Mouse (Mus musculus) ES-Bruce4 (cell line): ENCODE measurements at regions not wholly inside any gene's neighbourhood (a gene's known extent, or its start where the extent isn't known, plus 50 kb on each side); places are given as distances from the start of the nearest gene placed in this dataset.

ENCODE experiments used
- H3K27ac ChIP-seq: 2 replicates; pipeline ENCODE4 v1.5.1; 2012; ENCODE audit warnings: low read length, inconsistent platforms; ENCODE audit not compliant: insufficient read depth
- H3K27me3 ChIP-seq: 2 replicates; pipeline ENCODE4 v1.6.1; 2012; ENCODE audit warnings: mild to moderate bottlenecking, low read length, inconsistent platforms; ENCODE audit not compliant: control insufficient read depth, poor library complexity, insufficient read depth, severe bottlenecking
- H3K36me3 ChIP-seq: 2 replicates; pipeline ENCODE4 v1.6.1; 2012; ENCODE audit warnings: inconsistent platforms, mild to moderate bottlenecking, low read length, moderate library complexity; ENCODE audit not compliant: control insufficient read depth, poor library complexity, insufficient read depth, severe bottlenecking
- H3K4me1 ChIP-seq: one replicate; pipeline ENCODE4 v1.8.1; 2011; ENCODE audit warnings: low read length; ENCODE audit not compliant: control insufficient read depth, insufficient read depth
- H3K4me3 ChIP-seq: 2 replicates; pipeline ENCODE4 v1.5.1; 2011; ENCODE audit warnings: low read depth, mild to moderate bottlenecking, low read length
- H3K9ac ChIP-seq: 2 replicates; pipeline ENCODE4 v1.6.1; 2012; ENCODE audit warnings: low read depth, mild to moderate bottlenecking, inconsistent platforms; ENCODE audit not compliant: poor library complexity, severe bottlenecking
- H3K9me3 ChIP-seq: replicated peaks from 2 replicates; pipeline ENCODE4 v1.6.1; 2012; ENCODE audit warnings: mild to moderate bottlenecking, low read length, inconsistent platforms; ENCODE audit not compliant: control insufficient read depth, poor library complexity, insufficient read depth, severe bottlenecking
- CTCF ChIP-seq: IDR thresholded peaks from one replicate; pipeline ENCODE4 v1.8.1; 2011; ENCODE audit warnings: low read depth, low read length
- EP300 ChIP-seq: IDR thresholded peaks from 2 replicates; pipeline ENCODE4 v1.6.1; 2011; ENCODE audit warnings: low read depth, low read length; ENCODE audit not compliant: insufficient read depth
- POLR2A ChIP-seq: IDR thresholded peaks from one replicate; pipeline ENCODE4 v1.8.1; 2011; ENCODE audit warnings: low read length; ENCODE audit not compliant: insufficient read depth

GRCm38 (mm10) chr12:35293566-35293965 lies 241.3 kb downstream of the Ahr start:
- Histone ChIP-seq H3K9me3 (no peaks in the 10 kb centered on the region), H3K36me3 (no peaks in the 10 kb centered on the region), H3K9ac (no peak overlapping the region), H3K27ac (no peak overlapping the region), H3K4me1 (no peaks in the 10 kb centered on the region), H3K27me3 (no peaks in the 10 kb centered on the region; the same call in 1 of the 2 replicates), H3K4me3 (no peak overlapping the region)
- TF ChIP-seq POLR2A (no peak), EP300 (no peak), CTCF (no peak)

GRCm38 (mm10) chr12:35291941-35292341 lies 242.9 kb downstream of the Ahr start:
- Histone ChIP-seq H3K27me3 (no peaks in the 10 kb centered on the region), H3K9me3 (no peaks in the 10 kb centered on the region), H3K36me3 (no peaks in the 10 kb centered on the region), H3K27ac (no peak overlapping the region), H3K9ac (no peak overlapping the region), H3K4me1 (no peaks in the 10 kb centered on the region), H3K4me3 (no peak overlapping the region)
- TF ChIP-seq POLR2A: no peak
- TF ChIP-seq EP300: no peak
- no peak for TF ChIP-seq CTCF

GRCm38 (mm10) chr12:35287974-35288373 lies 241.0 kb downstream of the Snx13 start:
- H3K4me3 ChIP-seq: no peak overlapping the region
- H3K36me3 ChIP-seq: no peaks in the 10 kb centered on the region
- no peaks in the 10 kb centered on the region for H3K4me1 ChIP-seq
- TF ChIP-seq POLR2A: no peak
- no peak for TF ChIP-seq EP300
- no peak for TF ChIP-seq CTCF
- H3K27ac ChIP-seq: no peak overlapping the region
- H3K9me3 ChIP-seq: no peaks in the 10 kb centered on the region
- no peaks in the 10 kb centered on the region for H3K27me3 ChIP-seq
- H3K9ac ChIP-seq: no peak overlapping the region

GRCm38 (mm10) chr12:35287570-35287969 lies 240.6 kb downstream of the Snx13 start:
- H3K27me3 ChIP-seq: no peaks in the 10 kb centered on the region
- no peak overlapping the region for H3K9ac ChIP-seq
- no peak overlapping the region for H3K27ac ChIP-seq
- no peak overlapping the region for H3K4me3 ChIP-seq
- H3K4me1 ChIP-seq: no peaks in the 10 kb centered on the region
- TF ChIP-seq CTCF (no peak), EP300 (no peak), POLR2A (no peak)
- H3K9me3 ChIP-seq: no peaks in the 10 kb centered on the region
- H3K36me3 ChIP-seq: no peaks in the 10 kb centered on the region

- no peak overlapping the region for H3K4me3 ChIP-seq
- no peak overlapping the region for H3K9ac ChIP-seq
- TF ChIP-seq EP300: no peak
- no peak for TF ChIP-seq POLR2A
- TF ChIP-seq CTCF: no peak
- no peaks in the 10 kb centered on the region for H3K4me1 ChIP-seq
- no peak overlapping the region for H3K27ac ChIP-seq
- H3K9me3 ChIP-seq: no peaks in the 10 kb centered on the region
- H3K36me3 ChIP-seq: no peaks in the 10 kb centered on the region
- H3K27me3 ChIP-seq: no peaks in the 10 kb centered on the region
These were observed 240.1 kb downstream of the Snx13 start for GRCm38 (mm10) chr12:35286974-35287553.

- Histone ChIP-seq H3K27me3 (no peaks in the 10 kb centered on the region), H3K9ac (no peak overlapping the region), H3K4me3 (no peak overlapping the region), H3K9me3 (no peaks in the 10 kb centered on the region; the same call in 1 of the 2 replicates), H3K36me3 (no peaks in the 10 kb centered on the region), H3K27ac (no peak overlapping the region), H3K4me1 (no peaks in the 10 kb centered on the region)
- TF ChIP-seq POLR2A: no peak
- no peak for TF ChIP-seq CTCF
- TF ChIP-seq EP300: no peak
These were observed 237.4 kb downstream of the Snx13 start for GRCm38 (mm10) chr12:35284345-35284744.
